Mouse (Mus musculus) gastrocnemius, adult 8-10 months (tissue): ENCODE data around the gene Sod3. TPM values are rescaled to one million over a fixed set of nuclear protein-coding genes. Genes with fewer than 3 reads are reported as not detected.

Experiments
- DNase-seq, 2 experiments: peaks; one replicate each; pipeline ENCODE4 v3.0.0; 2022; ENCODE audit warnings: low spot score in 2 of 2
- total RNA-seq, 4 experiments: library from RNA; stranded (reverse); gene quantifications; 2 replicates each; pipeline ENCODE4 v1.2.4; 2022

Gene Sod3
- total RNA-seq, 4 experiments from 2014 or later, result 2.4 to 7.7 (median 4.5) TPM

DNA sequence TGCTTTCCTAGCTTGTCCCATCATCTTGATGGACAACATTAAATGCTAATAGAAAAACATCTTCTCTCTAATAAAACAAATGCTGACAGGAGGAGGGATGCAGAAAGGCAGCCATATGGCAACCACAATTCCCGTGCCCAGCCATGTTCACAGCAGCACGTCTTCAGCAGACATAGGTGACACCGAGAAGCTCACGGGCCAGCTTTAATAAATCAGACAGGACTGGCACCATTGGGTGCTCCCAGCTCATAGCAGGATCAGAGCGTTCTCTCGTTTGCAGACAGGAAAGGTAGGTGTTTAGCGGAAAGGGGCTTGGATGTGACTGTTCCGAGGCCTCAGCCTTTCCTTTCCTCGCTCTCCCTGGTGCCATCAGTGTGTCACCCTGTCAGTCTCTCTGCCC, 12.3 kb downstream of the Sod3 start:
- DNase-seq, result no peak

GRCm38 (mm10) chr5:52382837-52383236, 19.2 kb downstream of the Sod3 start:
- no peak for DNase-seq

DNA sequence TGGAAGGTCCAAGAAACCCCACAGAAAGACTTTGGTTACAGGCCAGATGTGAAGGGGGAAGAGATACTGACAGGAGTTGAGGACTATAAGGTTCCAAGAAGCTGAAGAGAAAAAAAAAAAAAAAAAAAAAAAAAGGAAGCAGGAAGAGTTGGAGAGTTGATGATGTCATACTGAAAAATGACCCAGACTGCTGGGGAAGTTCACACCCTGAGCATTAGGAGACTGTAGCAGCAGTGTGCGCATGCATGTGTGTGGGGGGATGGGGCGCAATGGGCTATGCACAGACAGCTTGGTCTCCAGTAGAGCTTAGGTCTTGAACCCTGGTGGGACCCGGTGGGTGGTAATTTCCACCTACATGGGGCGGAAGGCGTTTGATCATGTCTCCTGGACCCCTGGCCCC, 20.2 kb downstream of the Sod3 start:
- no peak for DNase-seq

DNA sequence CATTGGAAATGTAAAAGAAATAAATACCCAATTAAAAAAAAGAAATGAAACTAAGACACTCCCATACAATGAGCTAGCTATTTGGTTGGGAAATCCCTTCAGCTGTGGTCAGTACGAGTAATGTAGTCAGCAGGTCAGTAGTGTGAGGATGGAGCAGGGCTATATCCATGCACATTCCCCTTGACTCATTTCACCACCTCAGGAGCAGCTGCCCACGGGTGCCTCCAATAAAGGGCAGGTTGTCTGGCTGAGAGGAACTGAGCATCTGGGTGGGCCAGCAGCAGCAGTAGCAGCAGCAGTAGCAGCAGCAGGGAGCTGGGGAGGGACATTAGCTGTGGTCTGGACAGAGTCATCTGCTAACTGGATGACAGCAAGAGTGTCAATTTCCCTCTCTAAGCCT, 22.4 kb downstream of the Sod3 start:
- DNase-seq, result no peak

DNA sequence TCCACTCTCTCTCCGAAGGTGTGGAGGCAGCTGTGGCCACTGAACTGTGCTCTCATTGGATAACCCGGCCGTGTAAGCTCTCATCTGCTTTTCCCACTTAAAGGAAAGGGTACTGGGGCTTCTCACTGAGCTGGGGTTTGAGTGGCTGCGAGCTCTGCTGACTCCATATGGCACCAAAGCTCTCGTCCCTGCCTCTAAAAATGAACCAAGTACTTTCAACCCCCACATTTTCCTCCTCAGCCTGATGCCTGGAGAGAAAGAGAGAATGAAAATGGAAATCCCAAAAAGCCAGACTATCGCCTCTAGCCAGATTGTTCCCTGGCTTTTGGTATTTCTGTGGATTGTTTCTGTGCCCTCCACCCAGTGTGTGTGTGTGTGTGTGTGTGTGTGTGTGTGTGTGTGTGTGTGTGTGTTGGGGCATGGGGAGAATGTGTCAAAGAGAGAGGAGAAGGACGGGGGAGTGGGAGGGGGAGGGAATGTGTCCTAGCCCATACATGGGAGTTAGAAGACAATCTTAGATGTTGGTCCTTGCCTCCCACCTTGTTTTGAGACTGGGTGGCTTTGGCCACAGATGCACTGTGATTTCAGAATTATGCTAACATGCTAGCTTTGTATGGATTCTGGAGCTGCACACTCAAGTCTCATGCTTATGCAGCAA, 24.6 kb downstream of the Sod3 start:
- DNase-seq, result no peak

- no peak for DNase-seq
Observed at GRCm38 (mm10) chr5:52390381-52390780, 26.8 kb downstream of the Sod3 start.

DNA sequence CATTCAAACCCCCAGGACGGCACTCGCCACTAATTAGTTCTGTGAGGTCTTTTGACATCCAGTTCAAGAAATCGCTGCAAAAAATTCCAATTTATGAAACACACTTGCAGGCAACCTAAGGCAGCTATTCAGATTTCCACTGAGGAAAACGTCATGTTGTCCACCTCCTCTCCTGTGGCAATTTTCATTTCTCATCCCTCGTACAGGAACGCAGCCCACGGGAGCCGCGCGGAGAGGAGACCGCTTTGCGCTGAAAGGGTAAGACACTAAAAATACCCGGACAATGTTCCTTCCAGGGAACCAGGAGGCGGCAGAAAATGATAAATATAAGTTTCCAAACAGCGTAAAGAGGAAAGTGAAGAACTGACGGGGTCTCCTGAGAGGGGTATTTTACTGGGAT, 27.9 kb downstream of the Sod3 start:
- DNase-seq, result no peak

DNA sequence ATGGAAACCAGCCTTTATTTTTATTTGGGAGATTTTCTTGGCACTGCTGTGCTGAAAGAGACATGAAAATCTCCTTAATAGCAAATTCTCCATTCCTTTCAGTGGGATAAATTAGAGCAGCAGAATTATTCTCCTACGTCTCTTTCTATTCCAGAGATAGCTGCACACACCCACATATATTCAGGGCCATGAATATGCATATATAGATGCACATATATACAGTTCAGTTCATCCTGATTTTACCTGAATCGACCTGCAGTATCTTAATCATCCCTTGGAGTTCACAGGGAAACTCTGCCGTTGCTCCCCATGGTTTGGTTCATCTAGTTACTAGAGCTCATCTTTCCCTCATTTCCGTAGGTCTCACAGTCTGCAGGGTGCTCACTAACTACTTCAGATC, 30.2 kb downstream of the Sod3 start:
- no peak for DNase-seq

GRCm38 (mm10) chr5:52404373-52404772, 40.8 kb downstream of the Sod3 start:
- DNase-seq, result no peak

- no peak for DNase-seq
Observed at GRCm38 (mm10) chr5:52408668-52409315, 45.2 kb downstream of the Sod3 start.

DNA sequence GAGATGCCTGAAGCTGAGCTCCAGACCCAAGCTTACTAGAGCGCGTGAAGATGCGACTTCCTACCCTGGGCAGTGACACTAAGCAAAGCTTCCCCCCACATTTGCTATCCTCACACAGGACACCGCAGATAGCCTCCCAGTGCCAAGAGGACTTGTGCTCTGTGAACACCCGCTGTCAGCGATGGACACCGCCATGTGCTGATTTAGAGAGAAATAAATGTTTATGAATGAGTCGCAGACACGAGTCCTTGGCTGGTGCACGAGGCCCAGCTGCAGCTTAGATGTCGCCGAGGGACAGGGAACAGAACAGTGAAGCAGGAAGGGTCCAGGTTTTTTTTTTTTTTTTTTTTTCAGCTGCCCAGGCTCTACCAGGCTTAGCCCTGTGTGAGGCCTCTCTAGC, 46.6 kb downstream of the Sod3 start:
- no peak for DNase-seq

DNA sequence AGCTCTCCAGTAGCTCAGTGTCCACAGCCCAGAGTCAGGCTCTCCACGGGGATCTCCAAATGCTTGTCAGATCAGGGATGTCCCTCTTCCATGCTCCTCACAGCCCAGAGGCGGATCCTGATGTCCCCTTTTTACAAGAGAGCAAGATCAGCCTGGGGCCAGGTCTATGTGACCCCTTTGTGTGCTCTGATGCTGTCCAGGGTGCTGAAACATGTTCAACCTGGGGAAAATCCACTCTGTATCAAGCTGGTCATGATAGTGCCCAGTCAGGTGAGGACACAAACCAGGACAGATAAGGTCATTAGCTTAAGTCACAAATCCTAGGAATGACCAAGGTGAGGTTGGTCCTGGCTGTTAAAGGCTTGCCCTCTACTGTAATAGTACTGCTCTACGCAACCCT, 48.0 kb downstream of the Sod3 start:
- DNase-seq, result no peak

- no peak for DNase-seq
Observed at GRCm38 (mm10) chr5:52415193-52415592, 51.6 kb downstream of the Sod3 start.

GRCm38 (mm10) chr5:52415917-52416316, 52.3 kb downstream of the Sod3 start:
- no peak for DNase-seq

- no peak for DNase-seq
Observed at GRCm38 (mm10) chr5:52416485-52416884, 52.9 kb downstream of the Sod3 start.

Other genes starting within 250 kb of the Sod3 start
- gene Dhx15, start 173.3 kb upstream of the Sod3 start, total RNA-seq, result 10 to 100 TPM; 36.4 to 45.5 (median 40.1) TPM
- gene Ccdc149, start 107.7 kb downstream of the Sod3 start, total RNA-seq, result 1 to 10 TPM in 2 of 4 experiments, under 1 TPM in 2; 0.41 to 1.7 (median 1.2) TPM
- gene Lgi2, start 202.7 kb downstream of the Sod3 start, total RNA-seq, result 1 to 10 TPM in 3 of 4 experiments, under 1 TPM in 1; 0.80 to 1.5 (median 1.1) TPM